Mouse (Mus musculus) left cerebral cortex, postnatal 36 days (tissue): ENCODE results near the gene Nova1. TPM values are rescaled to one million over a fixed set of nuclear protein-coding genes. Genes with fewer than 3 reads are reported as not detected.

ENCODE experiments used
- DNase-seq, 2 experiments: peaks; one replicate each; pipeline ENCODE4 v3.0.0; 2021 to 2022; ENCODE audit warnings: low spot score in 2 of 2, mixed read lengths in 1 of 2
- intact Hi-C: fragments of 180-260 bp; cut with DNase I; formaldehyde crosslinking; loops from one replicate; pipeline ENCODE4 v1.15.1; 2025
- total RNA-seq, 2 experiments: library from RNA; stranded (reverse); gene quantifications; 2 replicates each; pipeline ENCODE4 v1.2.3; 2021

The Nova1 gene
- total RNA-seq, 2 experiments from 2014 or later: 43.6 to 47.2 TPM

- no peak for DNase-seq
- intact Hi-C loops: no loop called here
Observed at GRCm38 (mm10) chr12:46709475-46709874, 109.3 kb downstream of the Nova1 start.

- DNase-seq: no peak
- intact Hi-C loops: no loop called here
Observed at GRCm38 (mm10) chr12:46700202-46700601, 118.5 kb downstream of the Nova1 start.

- no peak for DNase-seq
Observed at GRCm38 (mm10) chr12:46676341-46676740, 142.4 kb downstream of the Nova1 start.

GRCm38 (mm10) chr12:46666706-46667105 lies 152.0 kb downstream of the Nova1 start:
- intact Hi-C loops: no loop called here
- DNase-seq: no peak

More at GRCm38 (mm10) chr12:46676341-46676740, 142.4 kb downstream of the Nova1 start:
- intact Hi-C loops: no loop called here

GRCm38 (mm10) chr12:46646139-46646611 lies 172.6 kb downstream of the Nova1 start:
- intact Hi-C loops: no loop called here
- DNase-seq: peak; percentile 9 to 30

GRCm38 (mm10) chr12:46645365-46645962 lies 173.3 kb downstream of the Nova1 start:
- intact Hi-C loops: no loop called here
- no peak for DNase-seq
